In genomic region chr19:10671854-10672417, GRCm38 (mm10) we compare ENCODE assay signal across 26 mouse cellular contexts. TPM values are rescaled to one million over a fixed set of nuclear protein-coding genes. Genes with fewer than 3 reads are reported as not detected.
"Had no signal": no experiment of that assay in that cellular context is flagged by ENCODE, and none has a peak within 500 bp of the region (broad histone marks: within the 10 kb centered on the region; RNA-seq: fewer than 3 reads in every experiment).

No protein-coding gene starts in this region.

- H3K4me1 ChIP-seq: limb, embryonic 13.5 days; midbrain, embryonic 12.5 days; midbrain, embryonic 15.5 days; stomach, embryonic 15.5 days had no signal

- H3K9ac ChIP-seq: limb, embryonic 13.5 days; liver, embryonic 14.5 days; liver, postnatal 0 days; lung, embryonic 14.5 days; midbrain, embryonic 12.5 days; midbrain, embryonic 15.5 days; stomach, embryonic 15.5 days had no signal

- H3K4me2 ChIP-seq: limb, embryonic 13.5 days; lung, embryonic 14.5 days; midbrain, embryonic 12.5 days; midbrain, embryonic 15.5 days; stomach, embryonic 15.5 days had no signal

- H3K27me3 ChIP-seq: limb, embryonic 13.5 days; midbrain, embryonic 12.5 days; midbrain, embryonic 15.5 days; stomach, embryonic 15.5 days had no signal

- DNase-seq: kidney, adult 11 months; kidney, adult 8-10 months; kidney, postnatal 25 days; layer of hippocampus, adult 9-11 months; liver, postnatal 0 days; lung, embryonic 14.5 days; retina, postnatal 1 day; right cerebral cortex, postnatal 25 days; spleen, adult 18-20 months; thymus, adult 2 months; thymus, postnatal 14 days; thymus, postnatal 4 days had no signal

- H3K27ac ChIP-seq: layer of hippocampus, adult 2 months; limb, embryonic 10.5 days; limb, embryonic 13.5 days; liver, embryonic 14.5 days; macrophage; midbrain, embryonic 12.5 days; midbrain, embryonic 15.5 days; stomach, embryonic 15.5 days had no signal

- H3K4me3 ChIP-seq: layer of hippocampus, adult 2 months; limb, embryonic 10.5 days; limb, embryonic 13.5 days; midbrain, embryonic 12.5 days; midbrain, embryonic 15.5 days; stomach, embryonic 15.5 days had no signal

- ATAC-seq: liver, postnatal 0 days; lung, postnatal 0 days had no signal

- H3K36me3 ChIP-seq: limb, embryonic 10.5 days; limb, embryonic 13.5 days; midbrain, embryonic 12.5 days; midbrain, embryonic 15.5 days; stomach, embryonic 15.5 days had no signal

- H3K9me3 ChIP-seq: limb, embryonic 10.5 days; limb, embryonic 13.5 days; midbrain, embryonic 12.5 days; midbrain, embryonic 15.5 days; stomach, embryonic 15.5 days had no signal

RNA-seq across cellular contexts. Expression of gene Pga5, which starts 5.9 kb away (rescaled TPM):
- total RNA-seq: layer of hippocampus, adult 2 months; left cerebral cortex, postnatal 25 days; liver, adult 2 months; megakaryocyte, adult 5-6 weeks; neutrophil, adult 5-6 weeks had no signal
- polyA plus RNA-seq: kidney, embryonic 16.5 days; limb, embryonic 10.5 days; liver, adult 2 months; lung, embryonic 14.5 days; lung, postnatal 0 days; macrophage; midbrain, embryonic 12.5 days; midbrain, embryonic 15.5 days had no signal

RNA-seq across cellular contexts. Expression of gene Vwce, which starts 37.9 kb away (rescaled TPM):
- total RNA-seq: megakaryocyte, adult 5-6 weeks; neutrophil, adult 5-6 weeks had no signal
- polyA plus RNA-seq: lung, postnatal 0 days; macrophage had no signal
